Mouse (Mus musculus) hindbrain, embryonic 12.5 days (tissue): ENCODE data around the gene Vwa3b. TPM values are rescaled to one million over a fixed set of nuclear protein-coding genes. Genes with fewer than 3 reads are reported as not detected.

Experiments used
- ATAC-seq: fragments of 200-750 bp; cut with Nextera tagmentation; 2 replicates; pipeline ENCODE4 v1.8.0; 2017; ENCODE audit warnings: moderate TSS enrichment; ENCODE audit not compliant: low FRiP score
- H3K27ac ChIP-seq: fragments of 300-500 bp; sonication (generic); 2 replicates; pipeline ENCODE4 v1.5.1; 2016; ENCODE audit warnings: mild to moderate bottlenecking
- H3K27me3 ChIP-seq: fragments of 300-500 bp; sonication (generic); 2 replicates; pipeline ENCODE4 v1.6.1; 2016; ENCODE audit warnings: mild to moderate bottlenecking
- H3K36me3 ChIP-seq: fragments of 300-500 bp; sonication (generic); 2 replicates; pipeline ENCODE4 v1.6.1; 2016; ENCODE audit warnings: mild to moderate bottlenecking
- H3K4me1 ChIP-seq: fragments of 300-500 bp; sonication (generic); 2 replicates; pipeline ENCODE4 v1.6.1; 2016
- H3K4me2 ChIP-seq: fragments of 300-500 bp; sonication (generic); replicated peaks from 2 replicates; pipeline ENCODE4 v1.6.1; 2016; ENCODE audit warnings: mild to moderate bottlenecking
- H3K4me3 ChIP-seq: fragments of 300-500 bp; sonication (generic); 2 replicates; pipeline ENCODE4 v1.5.1; 2016; ENCODE audit warnings: mild to moderate bottlenecking
- H3K9ac ChIP-seq: fragments of 300-500 bp; sonication (generic); 2 replicates; pipeline ENCODE4 v1.6.1; 2016; ENCODE audit warnings: mild to moderate bottlenecking, moderate library complexity
- H3K9me3 ChIP-seq: fragments of 300-500 bp; sonication (generic); replicated peaks from 2 replicates; pipeline ENCODE4 v1.6.1; 2016; ENCODE audit warnings: mild to moderate bottlenecking
- WGBS: fragments of 180-500 bp; shearing (Covaris S2); methylation state at CpG from one replicate; pipeline ENCODE4 v1.1.7; 2016; 5-methylcytosine and 5-hydroxymethylcytosine counted together
- polyA plus RNA-seq: library from polyadenylated mRNA; unstranded; fragments of >200 nt; fragmentation: Nextera tagmentation; extraction: Ambion mirVana; gene quantifications from 2 replicates; pipeline ENCODE4 v1.2.1, GENCODE M21; 2016

The Vwa3b gene
- polyA plus RNA-seq, 1 experiment from 2014 or later, result 0.96 TPM

DNA sequence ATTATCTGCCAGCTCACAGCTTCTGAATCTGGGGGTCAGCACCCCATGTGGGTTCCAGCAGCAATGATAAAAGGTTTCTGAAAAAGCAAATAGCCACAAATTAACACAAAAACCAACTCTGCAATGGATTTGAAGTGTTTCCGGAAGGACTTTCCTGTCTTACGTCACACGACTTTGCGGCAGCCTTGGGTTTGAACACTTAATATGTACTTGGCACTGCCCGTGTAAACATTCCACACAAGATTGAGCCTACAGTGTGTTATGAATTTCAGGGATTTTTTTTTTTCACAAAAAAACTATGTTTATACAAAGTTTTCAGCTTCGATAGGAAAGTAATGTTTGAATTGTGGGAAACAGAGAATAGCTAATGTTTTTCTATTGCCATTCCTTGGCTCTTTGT, 7.4 kb upstream of the Vwa3b start:
- Histone ChIP-seq H3K36me3 (no peaks in the 10 kb centered on the region), H3K9me3 (no peaks in the 10 kb centered on the region), H3K9ac (no peak overlapping the region), H3K27ac (no peak overlapping the region), H3K4me3 (no peak overlapping the region), H3K4me2 (no peak overlapping the region), H3K27me3 (no peaks in the 10 kb centered on the region), H3K4me1 (no peaks in the 10 kb centered on the region)
- ATAC-seq, result no peak
- WGBS, result 93% methylated on average over 6 of the region's 6 CpGs

DNA sequence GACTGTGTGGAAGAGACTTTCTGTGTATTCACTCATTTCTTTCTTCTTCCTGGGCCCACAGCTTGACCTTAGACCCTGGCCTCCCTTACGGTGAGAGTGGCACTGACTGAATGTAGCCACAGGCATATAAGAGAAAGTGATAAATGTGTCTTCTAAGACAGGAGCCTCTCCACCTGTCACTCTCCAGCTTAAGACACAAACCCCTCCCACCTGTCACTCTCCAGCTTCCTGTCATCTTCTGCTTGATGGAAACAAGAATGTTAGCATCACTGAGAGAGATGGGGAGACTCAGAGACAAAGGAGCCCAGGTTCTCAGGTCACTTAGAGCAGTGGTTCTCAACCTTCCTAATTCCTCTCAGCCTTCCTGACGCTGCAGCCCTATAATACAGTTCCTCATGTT, 3.7 kb upstream of the Vwa3b start:
- Histone ChIP-seq H3K4me3 (no peak overlapping the region), H3K36me3 (no peaks in the 10 kb centered on the region), H3K9me3 (no peaks in the 10 kb centered on the region), H3K27me3 (no peaks in the 10 kb centered on the region), H3K4me2 (no peak overlapping the region), H3K27ac (no peak overlapping the region), H3K4me1 (no peaks in the 10 kb centered on the region), H3K9ac (no peak overlapping the region)
- ATAC-seq, result no peak
- WGBS, result 64% methylated on average over 2 of the region's 2 CpGs

DNA sequence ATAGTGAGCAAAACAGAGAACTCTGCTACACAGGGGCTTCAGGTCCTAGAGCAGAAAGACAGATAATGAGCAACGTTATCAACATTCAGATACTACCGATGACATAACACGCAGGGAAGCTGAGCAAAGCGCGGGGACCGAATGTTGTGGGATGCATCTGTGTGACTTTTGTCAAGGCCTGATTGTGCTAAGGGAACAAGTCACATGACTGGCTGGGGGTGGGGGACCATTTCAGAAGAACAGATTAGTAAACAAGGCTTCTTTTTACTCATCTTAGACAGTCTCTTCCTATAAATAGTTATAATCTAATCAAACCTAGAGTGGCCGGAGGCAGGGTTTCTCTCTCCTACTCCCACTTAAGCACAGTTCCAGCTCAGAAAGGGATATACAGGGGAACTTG, 1.7 kb upstream of the Vwa3b start:
- Histone ChIP-seq H3K36me3 (no peaks in the 10 kb centered on the region), H3K27ac (no peak overlapping the region), H3K4me2 (no peak overlapping the region), H3K9me3 (no peaks in the 10 kb centered on the region), H3K27me3 (no peaks in the 10 kb centered on the region), H3K4me3 (no peak overlapping the region), H3K9ac (no peak overlapping the region), H3K4me1 (peaks cover 6% of the 10 kb centered on the region)
- WGBS, result 94% methylated on average over 7 of the region's 7 CpGs
- ATAC-seq, result no peak

DNA sequence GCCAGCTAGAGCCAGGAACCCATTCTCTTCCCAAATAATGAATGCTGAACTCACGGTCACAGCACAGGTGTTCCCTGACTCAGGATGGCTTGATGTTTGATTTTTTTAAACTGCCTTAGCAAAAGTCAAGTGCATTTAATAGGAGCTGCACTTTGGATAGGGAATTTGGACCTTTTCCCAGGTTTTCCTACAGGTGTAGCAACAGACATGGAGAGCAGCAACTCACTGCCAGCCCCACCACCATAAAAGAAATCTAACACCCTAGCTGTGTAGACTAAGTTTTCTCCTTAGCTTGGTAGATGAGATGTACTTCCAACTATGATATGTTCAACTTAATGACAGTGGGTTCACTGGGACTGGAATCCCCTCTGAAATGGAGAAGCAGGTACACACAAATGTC, 1.0 kb upstream of the Vwa3b start:
- H3K9ac ChIP-seq, result no peak overlapping the region
- 94% methylated on average over 1 of the region's 1 CpGs for WGBS
- H3K27ac ChIP-seq, result no peak overlapping the region
- peaks cover 6% of the 10 kb centered on the region for H3K4me1 ChIP-seq
- H3K27me3 ChIP-seq, result no peaks in the 10 kb centered on the region
- no peak overlapping the region for H3K4me2 ChIP-seq
- ATAC-seq, result no peak
- H3K9me3 ChIP-seq, result no peaks in the 10 kb centered on the region
- H3K36me3 ChIP-seq, result no peaks in the 10 kb centered on the region
- H3K4me3 ChIP-seq, result no peak overlapping the region

- no peak overlapping the region for H3K9ac ChIP-seq
- H3K4me1 ChIP-seq, result peaks cover 6% of the 10 kb centered on the region
- no peaks in the 10 kb centered on the region for H3K36me3 ChIP-seq
- no peak overlapping the region for H3K4me3 ChIP-seq
- no peaks in the 10 kb centered on the region for H3K27me3 ChIP-seq
- no peak overlapping the region for H3K4me2 ChIP-seq
- 80% methylated on average over 6 of the region's 6 CpGs for WGBS
- no peak for ATAC-seq
- no peaks in the 10 kb centered on the region for H3K9me3 ChIP-seq
- no peak overlapping the region for H3K27ac ChIP-seq
Observed at GRCm38 (mm10) chr1:37026866-37027265, 470 bp downstream of the Vwa3b start.

DNA sequence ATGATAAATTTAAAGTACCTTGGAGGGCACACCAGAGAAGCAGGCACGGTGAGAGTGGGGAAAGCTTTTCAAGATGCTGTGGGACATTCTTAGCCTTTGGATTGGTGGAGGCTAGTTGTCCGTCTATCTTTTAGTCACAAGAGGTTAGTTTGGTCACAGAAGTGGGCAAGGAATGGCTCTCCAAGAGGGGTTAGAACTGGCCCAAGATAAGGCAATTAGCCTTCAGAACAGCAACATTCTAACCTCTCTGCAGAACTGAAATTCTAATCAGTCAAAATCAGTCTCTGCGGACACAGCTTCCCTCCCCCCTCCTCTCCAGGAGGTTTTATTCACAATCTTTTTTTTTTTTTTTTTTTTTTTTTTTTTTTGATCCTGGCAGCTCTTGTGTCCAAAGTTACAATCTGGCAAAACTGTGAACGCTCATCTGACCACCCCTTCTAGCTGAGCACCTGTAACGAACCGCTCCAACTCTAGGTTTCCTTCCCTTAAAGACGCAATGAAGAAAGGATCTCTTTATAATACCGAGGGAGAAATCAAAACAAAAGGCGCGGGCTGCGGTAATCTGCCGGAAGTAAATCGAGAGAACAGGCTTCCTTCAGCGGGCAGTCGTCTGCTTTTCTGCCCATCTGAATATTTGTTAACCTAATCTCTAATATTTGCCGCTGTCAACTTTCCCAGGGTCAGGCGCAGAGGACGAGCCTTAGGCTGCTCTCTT, 2.2 kb downstream of the Vwa3b start:
- Histone ChIP-seq H3K4me3 (peak overlapping the region; percentile 51), H3K9me3 (no peaks in the 10 kb centered on the region), H3K36me3 (no peaks in the 10 kb centered on the region), H3K27ac (peak overlapping the region; percentile 48; the same call in 1 of the 2 replicates), H3K4me2 (peak overlapping the region; percentile 75), H3K4me1 (peaks cover 6% of the 10 kb centered on the region), H3K27me3 (no peaks in the 10 kb centered on the region), H3K9ac (peak overlapping the region; percentile 19; the same call in 1 of the 2 replicates)
- peak; percentile 33 for ATAC-seq
- WGBS, result 6% methylated on average over 18 of the region's 18 CpGs

DNA sequence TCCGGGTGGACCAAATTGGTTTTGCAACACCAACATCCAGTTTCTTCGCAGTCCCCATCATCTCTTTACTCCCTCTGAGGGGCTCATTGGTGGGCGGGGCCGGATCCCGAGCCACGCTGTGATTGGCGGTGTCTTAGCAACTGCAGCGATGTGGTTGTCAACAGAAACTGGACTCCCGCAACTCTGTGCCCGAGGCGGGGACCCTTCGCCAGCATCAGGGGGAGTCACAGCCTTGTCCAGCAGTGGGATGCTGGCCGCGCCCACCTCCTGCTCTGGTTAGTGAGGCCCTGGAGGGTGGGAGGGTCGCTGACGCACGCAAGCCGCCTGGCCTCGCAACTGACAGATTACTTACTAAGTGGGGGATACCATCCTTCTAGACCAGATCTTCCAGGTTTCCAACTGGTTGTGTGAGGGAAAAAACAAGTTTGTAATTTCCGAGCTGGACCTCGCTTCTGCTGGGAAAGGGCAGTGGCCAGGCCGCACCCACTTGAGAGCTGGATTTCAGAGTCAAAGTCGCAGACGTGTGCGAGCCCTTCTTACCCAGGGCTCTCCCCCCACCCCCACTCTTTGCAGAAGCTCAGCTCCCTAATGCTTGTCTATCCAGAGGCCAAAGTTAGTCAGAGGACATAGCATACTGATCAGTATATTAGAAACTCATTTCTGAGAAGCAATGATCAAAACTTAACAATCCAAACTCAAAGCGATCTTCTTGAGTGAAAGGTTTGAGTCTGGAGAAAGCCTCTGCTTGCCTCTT, 2.9 kb downstream of the Vwa3b start:
- ATAC-seq, result peak; percentile 98

DNA sequence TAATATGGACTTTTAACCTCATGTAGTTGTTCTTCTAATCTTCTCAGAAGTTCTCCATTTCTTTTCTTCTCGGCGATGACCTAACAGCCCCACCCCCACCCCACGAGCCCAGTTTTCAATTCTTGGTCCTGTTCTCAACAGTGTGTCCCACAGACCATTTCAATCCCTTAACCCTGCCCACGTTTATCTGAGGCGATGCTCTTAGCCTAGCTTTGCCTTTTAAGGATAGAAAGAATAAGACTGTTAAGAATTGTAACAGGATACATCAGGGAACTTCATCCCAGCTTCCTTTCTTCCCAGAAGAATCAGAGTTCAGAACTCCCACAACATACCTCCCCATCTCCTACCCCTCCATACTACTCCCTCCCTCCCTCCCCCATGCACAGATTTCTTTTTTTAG, 3.5 kb downstream of the Vwa3b start:
- Histone ChIP-seq H3K9ac (no peak overlapping the region), H3K27ac (no peak overlapping the region), H3K4me3 (no peak overlapping the region), H3K4me2 (peak overlapping the region; percentile 75), H3K9me3 (no peaks in the 10 kb centered on the region), H3K4me1 (peaks cover 6% of the 10 kb centered on the region), H3K27me3 (no peaks in the 10 kb centered on the region), H3K36me3 (no peaks in the 10 kb centered on the region)
- WGBS, result 53% methylated on average over 5 of the region's 5 CpGs
- ATAC-seq, result no peak

More for the DNA sequence above, 2.9 kb downstream of the Vwa3b start:
- Histone ChIP-seq H3K9me3 (no peaks in the 10 kb centered on the region), H3K4me3 (peak overlapping the region; percentile 51), H3K27ac (peak overlapping the region; percentile 48; the same call in 1 of the 2 replicates), H3K9ac (peak overlapping the region; percentile 32), H3K4me2 (peak overlapping the region; percentile 75), H3K4me1 (peaks cover 6% of the 10 kb centered on the region), H3K36me3 (no peaks in the 10 kb centered on the region), H3K27me3 (no peaks in the 10 kb centered on the region)
- WGBS, result 3% methylated on average over 26 of the region's 26 CpGs

- Histone ChIP-seq H3K27ac (no peak overlapping the region), H3K4me1 (peaks cover 6% of the 10 kb centered on the region), H3K9ac (no peak overlapping the region), H3K4me3 (no peak overlapping the region), H3K36me3 (no peaks in the 10 kb centered on the region), H3K9me3 (no peaks in the 10 kb centered on the region), H3K4me2 (no peak overlapping the region), H3K27me3 (no peaks in the 10 kb centered on the region)
- 85% methylated on average over 2 of the region's 2 CpGs for WGBS
- ATAC-seq, result no peak
Observed at GRCm38 (mm10) chr1:37030693-37031092, 4.3 kb downstream of the Vwa3b start.

- Histone ChIP-seq H3K9me3 (no peaks in the 10 kb centered on the region), H3K4me3 (no peak overlapping the region), H3K4me2 (no peak overlapping the region), H3K36me3 (no peaks in the 10 kb centered on the region), H3K27ac (no peak overlapping the region), H3K27me3 (no peaks in the 10 kb centered on the region), H3K4me1 (no peaks in the 10 kb centered on the region), H3K9ac (no peak overlapping the region)
- 93% methylated on average over 8 of the region's 8 CpGs for WGBS
- no peak for ATAC-seq
Observed at GRCm38 (mm10) chr1:37035879-37036278, 9.5 kb downstream of the Vwa3b start.

- Histone ChIP-seq H3K9ac (no peak overlapping the region), H3K27ac (no peak overlapping the region), H3K4me3 (no peak overlapping the region), H3K36me3 (no peaks in the 10 kb centered on the region), H3K4me2 (no peak overlapping the region), H3K9me3 (no peaks in the 10 kb centered on the region), H3K27me3 (no peaks in the 10 kb centered on the region), H3K4me1 (no peaks in the 10 kb centered on the region)
- 92% methylated on average over 7 of the region's 7 CpGs for WGBS
- ATAC-seq, result no peak
Observed at GRCm38 (mm10) chr1:37041126-37041525, 14.7 kb downstream of the Vwa3b start.

DNA sequence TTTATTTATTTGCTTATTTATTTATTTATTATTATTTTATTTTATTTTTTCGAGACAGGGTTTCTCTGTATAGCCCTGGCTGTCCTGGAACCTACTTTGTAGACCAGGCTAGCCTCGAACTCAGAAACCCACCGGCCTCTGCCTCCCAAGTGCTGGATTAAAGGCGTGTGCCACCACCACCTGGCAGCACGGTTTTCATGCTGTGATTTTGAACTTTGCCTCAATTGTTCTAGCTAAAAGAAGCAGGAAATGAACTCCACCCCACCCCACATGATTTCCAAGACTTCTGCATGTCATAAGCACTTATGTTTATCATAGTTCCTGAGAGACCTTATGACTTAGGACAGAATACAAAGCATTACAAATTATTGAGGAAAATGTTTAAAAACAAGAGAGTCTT, 15.5 kb downstream of the Vwa3b start:
- H3K27ac ChIP-seq, result no peak overlapping the region
- H3K4me2 ChIP-seq, result no peak overlapping the region
- no peaks in the 10 kb centered on the region for H3K9me3 ChIP-seq
- WGBS, result 89% methylated on average over 5 of the region's 5 CpGs
- ATAC-seq, result no peak
- H3K27me3 ChIP-seq, result no peaks in the 10 kb centered on the region
- H3K4me1 ChIP-seq, result no peaks in the 10 kb centered on the region
- H3K36me3 ChIP-seq, result no peaks in the 10 kb centered on the region
- H3K9ac ChIP-seq, result no peak overlapping the region
- H3K4me3 ChIP-seq, result no peak overlapping the region

GRCm38 (mm10) chr1:37042769-37043168, 16.4 kb downstream of the Vwa3b start:
- peaks cover 3% of the 10 kb centered on the region; the same call in 1 of the 2 replicates for H3K9me3 ChIP-seq
- H3K9ac ChIP-seq, result no peak overlapping the region
- 89% methylated on average over 8 of the region's 8 CpGs for WGBS
- H3K27ac ChIP-seq, result no peak overlapping the region
- no peaks in the 10 kb centered on the region for H3K4me1 ChIP-seq
- no peaks in the 10 kb centered on the region for H3K36me3 ChIP-seq
- no peak overlapping the region for H3K4me3 ChIP-seq
- no peak for ATAC-seq
- H3K4me2 ChIP-seq, result no peak overlapping the region
- H3K27me3 ChIP-seq, result no peaks in the 10 kb centered on the region
